Mouse (Mus musculus): ENCODE measurements around the gene Cdadc1.

DNA sequence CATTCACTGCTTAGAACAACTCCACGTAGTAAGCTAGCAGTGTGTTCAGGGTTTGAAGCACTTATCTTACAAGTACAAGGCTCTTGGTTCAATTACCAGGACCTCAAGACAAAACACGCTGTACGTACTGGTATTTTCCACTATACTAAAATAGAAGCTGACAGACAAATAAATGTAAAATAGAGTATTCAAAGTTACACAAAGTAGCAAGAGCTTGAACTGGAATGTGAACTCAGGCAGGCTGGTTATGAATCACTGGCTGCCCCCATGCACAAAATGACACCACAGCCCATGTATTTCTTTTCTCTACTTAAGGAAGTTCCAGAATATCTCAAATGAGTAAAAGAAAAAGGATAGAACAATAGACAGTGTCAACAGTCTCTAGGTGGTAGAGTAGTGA, 2.8 kb downstream of the Cdadc1 start:
- TF ChIP-seq CTCF (IDR thresholded peaks at IDR 0.05; ENCODE audit: low read depth) (no peak), EP300 (optimal IDR thresholded peaks at IDR 0.05) (no peak)

Measured in stomach, postnatal 0 days (tissue).